Mouse (Mus musculus) ES-E14 (cell line): ENCODE results near the gene Man2b1.

Experiments
- CHD2 ChIP-seq: IDR thresholded peaks from 2 replicates; pipeline ENCODE4 v1.6.1; 2014; ENCODE audit warnings: mild to moderate bottlenecking, low read depth, low read length, inconsistent platforms
- HCFC1 ChIP-seq: IDR thresholded peaks from 2 replicates; pipeline ENCODE4 v1.6.1; 2012; ENCODE audit warnings: low read length, inconsistent platforms, borderline replicate concordance; ENCODE audit not compliant: insufficient read depth
- MAFK ChIP-seq: IDR thresholded peaks from 2 replicates; pipeline ENCODE4 v1.6.1; 2014; ENCODE audit warnings: mild to moderate bottlenecking, low read depth, low read length, inconsistent platforms; ENCODE audit not compliant: insufficient read depth
- ZNF384 ChIP-seq: IDR thresholded peaks from 2 replicates; pipeline ENCODE4 v1.6.1; 2012; ENCODE audit warnings: low read depth, low read length, inconsistent platforms

DNA sequence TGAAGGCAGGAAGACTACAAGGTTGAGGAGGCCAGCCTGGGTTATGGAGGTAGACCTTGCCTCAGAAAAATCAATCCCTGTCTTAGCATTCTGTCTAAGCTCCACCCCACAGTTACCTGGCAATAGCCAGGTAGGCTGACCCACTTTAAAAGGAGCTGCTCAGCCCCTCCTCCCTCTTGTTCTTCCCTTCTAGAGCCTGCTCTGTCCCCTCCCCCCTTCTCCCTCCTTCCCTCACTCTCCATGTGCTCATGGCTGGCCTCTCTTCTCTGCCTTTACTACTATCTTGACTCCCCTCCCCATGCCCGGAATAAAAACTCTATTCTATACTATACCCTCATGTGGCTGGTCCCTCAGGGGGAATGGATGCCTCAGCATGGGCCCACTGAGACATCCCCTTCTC is 49.2 kb upstream of the Man2b1 start:
- no peak for TF ChIP-seq MAFK
- no peak for TF ChIP-seq CHD2
- no peak for TF ChIP-seq HCFC1
- no peak for TF ChIP-seq ZNF384
